Mouse (Mus musculus): ENCODE measurements around the gene Gm21719. TPM values are rescaled to one million over a fixed set of nuclear protein-coding genes. Genes with fewer than 3 reads are reported as not detected.
"Not testable (repeated sequence)": the region's sequence is repeated elsewhere in the genome, so short reads cannot be mapped to it uniquely, and the experiment has no call there.

The Gm21719 gene
- polyA plus RNA-seq (2015; fragmentation: Nextera tagmentation; extraction: Ambion mirVana), result not detected in 2 replicates

DNA sequence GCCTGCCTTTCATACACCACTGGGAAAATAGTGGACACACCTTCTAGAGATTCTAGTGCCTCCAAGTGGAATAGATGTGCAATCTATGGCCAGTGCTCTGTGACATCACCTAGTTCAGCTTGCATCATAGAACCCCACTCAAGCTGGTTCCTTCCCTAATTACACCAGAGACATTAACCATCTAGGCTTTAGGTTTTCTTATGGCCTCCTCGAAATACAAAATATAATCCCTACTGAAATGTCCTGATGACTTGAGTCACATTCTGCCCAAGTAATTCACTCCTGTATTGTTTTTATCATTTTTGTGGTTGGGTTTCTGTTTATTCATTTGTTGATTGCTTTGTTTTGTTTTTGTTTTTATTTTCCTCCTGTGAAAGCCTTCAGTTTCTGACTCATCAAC, at the start of gene Gm21719:
Gene Gm21719, minus strand, starts transcription at position 101 of the 400 bp plus-strand sequence.
- not testable (repeated sequence) for H3K27ac ChIP-seq (replicated peaks); H3K9me3 ChIP-seq; ATAC-seq (ENCODE audit: extremely low read depth, insufficient number of reproducible peaks, low FRiP score, low TSS enrichment); H3K9ac ChIP-seq; H3K4me1 ChIP-seq; H3K36me3 ChIP-seq; H3K27me3 ChIP-seq (replicated peaks); H3K4me2 ChIP-seq; H3K4me3 ChIP-seq
- WGBS, result 75% methylated on average over 1 of the region's 1 CpGs

Other genes starting within 250 kb of the Gm21719 start
- gene Gm28919, start 99.3 kb downstream of the Gm21719 start, polyA plus RNA-seq (2015; fragmentation: Nextera tagmentation; extraction: Ambion mirVana), result not detected in 2 replicates
- gene Gm20830, start 235.4 kb upstream of the Gm21719 start, polyA plus RNA-seq (2015; fragmentation: Nextera tagmentation; extraction: Ambion mirVana), result not detected in 2 replicates